Mouse (Mus musculus) spleen, adult 18-20 months (tissue): Measurements from ENCODE around the gene Gm45062.

Experiments
- DNase-seq, 2 experiments: peaks; one replicate each; pipeline ENCODE4 v3.0.0; 2022; ENCODE audit warnings: mixed read lengths in 2 of 2

Gene Gm45062

GRCm38 (mm10) chr6:8631986-8632632 is 372.9 kb downstream of the Gm45062 start:
- DNase-seq: no peak

- no peak for DNase-seq
Observed at GRCm38 (mm10) chr6:8632701-8633100, 373.5 kb downstream of the Gm45062 start.

GRCm38 (mm10) chr6:8638122-8638521 is 378.9 kb downstream of the Gm45062 start:
- DNase-seq: no peak

- no peak for DNase-seq
Observed at GRCm38 (mm10) chr6:8638899-8639298, 379.6 kb downstream of the Gm45062 start.

GRCm38 (mm10) chr6:8639526-8639925 is 380.3 kb downstream of the Gm45062 start:
- no peak for DNase-seq

- DNase-seq: no peak
Observed at GRCm38 (mm10) chr6:8640863-8641262, 381.6 kb downstream of the Gm45062 start.

GRCm38 (mm10) chr6:8644703-8645102 is 385.5 kb downstream of the Gm45062 start:
- DNase-seq: no peak

- no peak for DNase-seq
Observed at GRCm38 (mm10) chr6:8645708-8646107, 386.5 kb downstream of the Gm45062 start.
